Mouse (Mus musculus) gonadal fat pad, adult 2 months (tissue): Measurements from ENCODE around the gene Ccnq. TPM values are rescaled to one million over a fixed set of nuclear protein-coding genes. Genes with fewer than 3 reads are reported as not detected.

ENCODE experiments used
- DNase-seq: peaks from one replicate; pipeline ENCODE4 v3.0.0-alpha.2; 2012; ENCODE audit warnings: low read depth
- polyA plus RNA-seq: library from polyadenylated mRNA; depleted of rRNA; stranded (reverse); fragments of >200 nt; gene quantifications from 2 replicates; pipeline ENCODE4 v1.2.3, GENCODE M21; 2012; rRNA removed

Ccnq gene
- 39.0 and 44.3 TPM in 2 replicates for polyA plus RNA-seq

DNA sequence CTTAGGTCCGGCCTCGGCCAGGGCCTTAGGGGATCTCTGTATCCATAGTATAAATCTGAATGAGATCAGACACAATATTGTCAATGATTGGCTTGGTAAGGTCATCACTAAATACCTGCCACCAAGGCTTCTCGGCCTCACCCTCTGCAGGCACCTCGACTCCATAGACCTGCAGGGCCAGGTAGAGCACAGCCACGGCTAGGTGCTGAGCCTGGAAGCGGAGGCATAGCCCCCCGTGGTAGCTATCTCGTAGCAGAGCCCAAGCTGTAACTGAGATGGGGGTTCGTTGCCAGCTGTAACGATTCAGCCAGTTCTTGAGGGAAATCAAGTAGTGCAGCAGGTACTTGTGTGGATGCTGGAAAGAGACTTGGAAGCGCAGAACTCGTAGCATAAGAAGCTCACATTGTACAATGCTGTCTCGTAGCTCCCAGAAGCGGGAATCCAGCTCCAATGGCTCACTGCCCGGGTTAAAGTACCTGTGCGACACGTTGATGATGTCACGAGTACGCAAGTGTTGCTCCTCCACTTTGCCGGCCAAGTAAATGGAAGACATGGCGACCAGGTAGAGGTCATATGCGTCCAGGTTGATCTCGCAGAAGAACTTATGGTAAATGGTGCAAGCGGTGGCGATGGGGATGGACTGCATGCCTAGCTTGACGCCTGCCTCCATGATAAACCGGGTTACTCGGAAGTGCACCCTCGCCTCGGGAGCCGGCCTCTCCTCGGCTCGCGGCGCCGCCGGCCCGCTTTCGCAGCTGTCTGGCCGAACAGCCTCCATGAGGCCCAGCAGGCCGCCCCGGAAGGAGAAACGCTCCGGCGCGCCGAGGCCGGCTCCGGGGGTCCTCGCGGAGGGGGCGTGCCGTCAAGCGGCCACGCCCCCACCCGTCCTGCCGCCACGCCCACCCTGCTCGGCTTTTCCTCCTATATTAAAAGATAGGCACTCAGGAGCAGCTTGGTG lies at the start of gene Ccnq:
Ccnq (minus strand) TSS at position 845 of the 958 bp plus-strand sequence.
- DNase-seq = no peak

DNA sequence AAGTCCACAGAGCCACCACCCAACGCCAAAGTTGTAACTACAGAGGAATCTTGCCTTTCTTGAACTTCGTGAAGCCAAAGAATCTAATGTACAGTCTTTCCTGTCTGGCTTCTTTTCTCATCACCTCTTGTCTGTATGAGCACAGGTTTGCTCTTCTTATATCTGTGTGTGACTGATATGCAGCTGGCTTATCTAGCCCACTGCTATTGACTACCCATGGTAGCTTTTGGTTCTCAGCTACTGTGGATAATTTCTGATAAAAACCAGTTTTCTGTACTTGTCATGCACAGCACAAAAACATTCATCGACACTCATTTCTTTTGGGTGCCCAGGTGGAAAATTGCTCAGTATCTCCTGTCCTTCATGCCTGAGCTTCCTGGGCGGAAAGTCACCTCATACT lies 49.6 kb upstream of the Ccnq start:
- no peak for DNase-seq

DNA sequence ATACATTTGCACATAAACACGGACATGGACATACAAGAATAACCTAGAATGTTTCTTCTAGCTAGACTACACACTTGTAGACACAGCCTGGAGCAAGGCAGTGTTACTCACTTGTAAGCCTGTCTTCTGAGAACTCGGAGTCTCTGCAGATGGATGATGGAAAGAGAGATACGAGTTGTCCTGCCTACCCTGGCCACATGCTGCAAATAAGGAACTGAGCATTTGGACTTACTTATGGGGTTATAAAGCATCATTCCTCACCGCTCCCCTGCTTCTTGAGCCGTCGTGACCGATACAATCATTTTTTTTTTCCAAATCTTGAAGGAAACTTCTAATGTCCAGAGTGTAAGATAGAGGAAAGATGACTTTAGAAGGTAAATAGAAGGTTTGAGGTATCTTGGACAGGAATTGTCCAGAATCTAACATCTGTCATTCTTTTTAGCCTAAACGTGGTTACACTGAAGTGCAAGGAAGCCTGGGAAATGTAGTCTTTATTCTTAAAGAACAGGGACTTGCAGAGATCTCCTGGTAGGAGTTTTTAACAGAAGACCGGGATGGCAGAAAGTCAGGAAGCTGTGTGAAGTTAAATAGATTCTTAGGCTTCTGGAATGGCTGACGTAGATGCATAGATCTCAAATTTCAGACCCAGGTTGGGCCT lies 44.7 kb upstream of the Ccnq start:
- no peak for DNase-seq

DNA sequence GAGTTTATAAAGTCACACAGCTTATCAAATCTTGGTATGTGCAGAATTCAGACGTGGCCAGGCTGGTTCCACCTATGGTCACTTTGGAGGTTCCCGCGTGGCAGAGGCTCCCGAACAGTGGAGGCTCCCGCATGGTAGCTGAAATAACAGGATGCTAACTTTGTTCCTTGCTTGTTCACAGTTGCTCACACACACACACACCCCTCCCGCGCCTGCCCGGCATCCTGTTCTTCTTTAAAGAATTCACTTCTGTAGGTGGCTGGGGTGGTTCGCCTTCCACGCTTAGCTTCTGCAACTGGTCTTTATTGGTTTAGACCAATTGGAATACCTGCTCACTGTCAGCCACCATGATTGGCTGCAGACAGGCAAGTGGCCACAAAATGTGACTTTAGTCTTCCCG lies 41.6 kb upstream of the Ccnq start:
- no peak for DNase-seq

DNA sequence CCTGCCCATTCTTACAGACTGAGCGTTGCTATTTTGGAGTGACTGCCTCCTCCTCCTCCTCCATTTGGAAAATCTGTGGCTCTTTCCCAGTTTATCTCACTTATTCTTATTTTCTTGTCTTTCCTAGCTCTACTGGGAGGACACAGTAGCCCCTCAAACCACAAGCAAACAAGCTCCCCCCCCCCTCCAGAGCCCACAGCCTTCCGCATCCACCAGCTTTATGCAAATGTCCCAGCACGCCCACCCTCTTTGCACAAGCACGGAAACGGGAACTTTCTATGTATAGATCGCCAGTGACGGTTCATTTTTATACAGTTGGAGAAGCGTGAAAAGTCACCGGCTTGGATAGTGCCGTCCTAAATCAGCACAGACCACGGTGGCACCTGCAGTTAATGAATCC lies 40.9 kb upstream of the Ccnq start:
- DNase-seq = no peak

DNA sequence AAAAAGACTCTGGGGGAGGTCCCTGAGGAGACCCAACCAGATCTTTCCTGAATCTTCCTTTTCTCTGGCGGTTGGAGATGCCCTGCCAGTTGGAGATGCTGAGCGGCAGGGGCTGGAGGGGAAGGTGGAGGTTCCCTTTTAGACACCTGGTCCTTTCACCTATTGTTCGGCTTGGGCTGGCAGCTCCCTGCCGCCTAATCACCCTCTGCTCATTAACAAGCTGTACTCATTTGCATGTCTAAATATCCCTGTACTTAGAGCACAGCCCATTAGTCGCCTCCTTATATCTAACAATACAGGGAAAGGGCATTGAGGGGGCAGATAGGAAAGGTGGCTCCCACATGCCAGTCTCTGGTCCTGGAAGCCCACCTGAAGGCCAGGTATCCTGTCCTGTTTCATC lies 40.5 kb upstream of the Ccnq start:
- DNase-seq = no peak

DNA sequence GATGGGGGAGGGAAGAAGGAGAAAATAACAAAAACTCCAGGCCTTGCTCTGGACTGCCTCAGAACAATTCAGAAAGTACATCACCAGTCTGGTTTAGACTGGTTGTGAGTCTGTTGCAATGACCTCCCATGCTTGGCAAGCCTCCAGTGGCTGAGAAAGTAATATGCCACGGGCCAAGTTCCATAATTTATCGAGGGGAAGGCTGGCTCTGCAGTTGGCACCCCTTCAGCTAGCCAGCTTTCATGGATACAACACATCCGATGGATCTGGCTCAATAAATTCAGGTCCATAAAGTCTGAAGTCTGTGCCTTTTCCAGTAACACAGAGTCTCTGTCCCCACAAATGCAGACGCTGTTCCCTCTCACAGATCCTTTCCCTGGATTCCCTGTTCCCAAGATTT lies 40.1 kb upstream of the Ccnq start:
- DNase-seq = peak; percentile 76

DNA sequence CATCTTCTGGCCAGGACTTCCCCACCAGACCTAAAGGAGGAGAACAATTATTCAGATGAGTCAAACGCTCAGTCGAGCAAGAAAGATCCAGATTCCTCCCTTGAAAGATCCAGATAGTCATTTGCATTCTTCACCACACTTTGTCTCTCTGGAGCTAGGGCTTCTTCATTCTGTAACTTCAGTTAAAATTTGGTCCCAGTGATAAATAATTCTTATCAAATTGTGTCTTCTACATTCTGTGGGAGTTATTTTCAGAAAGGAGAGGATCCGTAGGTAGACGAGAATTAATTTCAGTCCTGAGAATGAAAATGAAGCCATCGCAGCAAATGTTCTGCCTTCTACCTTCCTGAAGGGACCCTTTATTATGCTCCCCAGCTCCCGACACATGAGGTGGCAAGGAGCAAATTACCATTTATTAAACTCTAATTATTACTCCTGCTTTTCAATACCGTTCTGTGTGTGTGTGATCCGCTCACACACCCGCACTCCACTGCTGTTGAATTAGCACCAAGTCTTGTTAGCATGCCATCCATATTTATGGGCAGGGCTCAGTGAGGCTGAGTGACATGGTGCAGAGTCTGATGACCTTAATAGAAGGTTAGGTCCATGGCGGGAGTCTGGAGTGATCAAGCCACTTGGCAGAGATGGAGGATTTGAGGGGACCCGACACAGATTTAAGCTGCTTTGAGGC lies 38.0 kb upstream of the Ccnq start:
- DNase-seq = no peak

DNA sequence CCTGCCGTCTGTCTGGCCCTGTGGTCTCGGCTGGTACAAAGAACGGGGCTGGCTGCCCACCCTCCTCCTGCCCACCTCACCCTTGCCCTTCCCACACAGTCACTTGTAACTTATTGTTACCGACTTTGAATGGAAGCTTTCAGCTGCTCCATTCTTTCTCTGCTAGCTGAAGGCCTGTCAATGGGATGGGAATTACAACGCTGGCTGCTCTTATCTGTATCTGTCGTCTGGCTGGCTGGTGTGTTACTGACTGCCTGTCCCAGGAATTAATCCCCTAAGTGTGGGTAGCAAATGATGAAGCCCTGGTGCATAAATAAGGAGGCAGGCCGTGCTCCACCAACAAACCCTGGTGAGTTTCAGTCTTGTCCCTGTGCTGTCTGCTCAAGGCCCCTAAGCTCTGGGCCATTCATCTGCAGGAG lies 34.5 kb upstream of the Ccnq start:
- DNase-seq = no peak

DNA sequence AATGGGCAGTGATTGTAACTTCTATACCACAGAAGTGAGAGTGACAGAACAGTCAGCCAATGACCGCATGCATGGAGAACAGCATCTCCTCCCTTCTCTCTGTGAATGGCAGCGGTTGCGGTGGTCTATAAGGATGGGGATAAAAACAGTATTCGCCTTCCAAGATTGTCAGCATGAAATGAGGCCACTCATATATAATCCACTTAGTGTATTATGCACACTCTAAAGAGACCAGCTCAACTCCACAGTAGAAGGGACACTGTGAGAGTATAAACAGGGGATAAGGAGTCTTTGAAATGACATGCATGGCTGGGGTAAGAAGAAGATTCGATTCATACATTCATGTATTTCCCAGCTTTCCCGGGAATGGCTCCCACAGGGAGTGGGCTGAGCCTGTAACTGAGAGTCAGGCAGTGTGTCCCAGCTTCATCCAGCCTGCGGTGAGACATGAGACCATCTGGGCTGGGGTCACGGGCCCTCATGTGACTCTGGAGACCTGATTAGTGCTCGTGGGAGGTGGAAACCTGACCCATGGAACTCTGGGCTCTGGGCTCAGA lies 31.3 kb upstream of the Ccnq start:
- DNase-seq = no peak

DNA sequence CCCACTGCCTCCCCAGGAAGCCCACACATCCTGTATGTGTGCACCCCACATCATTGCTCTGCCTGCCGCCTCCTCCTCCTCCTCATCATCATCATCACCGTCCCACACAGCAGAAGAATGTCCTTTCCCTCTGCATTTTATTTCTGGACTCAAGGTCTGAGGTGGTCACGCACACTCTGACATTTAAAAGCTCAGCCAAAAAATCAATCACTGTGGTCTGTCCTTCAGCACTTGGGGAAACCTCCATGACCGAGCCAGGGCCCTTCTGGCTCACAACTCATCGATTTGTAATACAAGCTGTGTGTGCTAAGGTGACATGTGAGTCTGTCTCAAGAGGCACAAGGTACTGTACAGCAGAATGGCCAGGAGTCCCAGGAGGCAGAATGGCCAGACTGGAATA lies 30.8 kb upstream of the Ccnq start:
- DNase-seq = no peak

DNA sequence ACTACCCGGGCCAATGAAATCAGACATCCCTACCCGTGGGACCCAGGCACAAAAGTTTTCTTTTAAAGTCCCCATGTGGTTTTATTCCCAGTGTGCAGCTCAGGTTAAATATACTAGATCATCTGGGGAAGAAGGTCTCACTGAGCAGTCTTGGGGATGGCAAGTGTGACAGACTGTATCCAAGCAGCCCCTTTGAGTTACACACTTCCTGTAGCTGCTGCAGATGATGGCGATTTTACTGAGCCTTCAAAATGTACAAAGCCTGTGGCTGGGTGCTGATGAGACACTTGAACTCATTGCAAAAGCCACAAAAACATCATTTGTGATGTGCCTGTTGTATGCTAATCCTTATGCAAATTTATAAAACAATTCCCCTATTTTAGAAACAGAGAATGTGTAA lies 29.0 kb upstream of the Ccnq start:
- no peak for DNase-seq

DNA sequence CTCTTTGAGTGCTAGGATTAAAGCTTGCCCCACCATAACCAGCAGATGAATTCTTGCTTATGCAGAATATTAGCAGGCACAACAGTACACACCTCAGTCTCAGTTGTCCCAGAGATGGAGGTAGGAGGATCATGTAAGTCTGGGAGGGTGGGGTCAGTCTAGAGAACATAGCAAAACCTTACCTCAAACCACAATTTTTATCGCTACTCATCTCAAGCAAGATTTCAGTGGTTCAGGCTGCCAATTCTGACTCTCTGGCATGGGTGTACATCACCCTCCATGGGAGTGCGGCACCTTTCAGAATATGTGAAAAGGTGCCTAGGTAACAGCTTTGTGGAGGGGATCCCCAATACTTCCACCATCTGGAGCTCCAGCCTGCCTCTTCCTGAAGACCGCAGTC lies 28.5 kb upstream of the Ccnq start:
- DNase-seq = no peak

DNA sequence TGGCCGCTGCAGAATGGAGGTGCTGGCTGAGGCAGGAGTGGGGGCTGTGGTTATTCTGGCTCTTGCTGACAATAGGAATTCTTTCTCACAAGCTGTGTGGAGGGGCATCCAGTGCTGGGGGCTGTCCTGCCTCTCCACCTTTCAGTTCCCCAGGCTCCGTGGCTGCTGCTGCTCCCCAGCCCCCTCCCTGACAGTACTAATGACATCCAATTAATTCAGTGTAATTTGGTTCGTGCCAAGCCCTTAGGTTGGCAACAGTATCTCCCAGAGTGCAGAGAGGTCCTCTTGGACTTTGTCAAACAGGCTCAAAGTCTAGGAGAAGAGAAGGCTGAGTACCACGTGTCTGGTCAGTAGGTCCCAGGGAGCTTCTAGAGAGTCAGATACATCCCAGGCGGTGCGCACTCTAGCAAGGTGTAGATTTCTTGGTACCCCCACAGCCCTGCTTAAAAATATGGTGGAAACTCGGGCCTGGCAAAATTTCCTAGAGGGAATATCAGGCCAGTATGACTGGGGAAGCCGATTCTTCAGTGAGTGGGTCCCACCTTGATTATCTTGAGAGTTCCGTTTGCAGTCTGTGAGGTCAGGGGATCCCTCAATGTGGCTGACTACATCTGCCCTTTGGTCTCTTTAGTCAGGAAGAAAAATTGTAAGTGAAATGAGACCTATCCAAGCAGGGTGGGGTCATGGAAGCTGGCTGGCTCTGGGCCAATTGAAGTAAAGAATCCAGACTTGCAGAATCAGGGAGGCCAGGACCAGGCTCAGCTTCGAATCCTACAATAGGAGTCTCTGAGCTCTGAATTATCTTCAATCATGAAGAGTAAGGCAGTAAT lies 26.5 kb upstream of the Ccnq start:
- DNase-seq = no peak

DNA sequence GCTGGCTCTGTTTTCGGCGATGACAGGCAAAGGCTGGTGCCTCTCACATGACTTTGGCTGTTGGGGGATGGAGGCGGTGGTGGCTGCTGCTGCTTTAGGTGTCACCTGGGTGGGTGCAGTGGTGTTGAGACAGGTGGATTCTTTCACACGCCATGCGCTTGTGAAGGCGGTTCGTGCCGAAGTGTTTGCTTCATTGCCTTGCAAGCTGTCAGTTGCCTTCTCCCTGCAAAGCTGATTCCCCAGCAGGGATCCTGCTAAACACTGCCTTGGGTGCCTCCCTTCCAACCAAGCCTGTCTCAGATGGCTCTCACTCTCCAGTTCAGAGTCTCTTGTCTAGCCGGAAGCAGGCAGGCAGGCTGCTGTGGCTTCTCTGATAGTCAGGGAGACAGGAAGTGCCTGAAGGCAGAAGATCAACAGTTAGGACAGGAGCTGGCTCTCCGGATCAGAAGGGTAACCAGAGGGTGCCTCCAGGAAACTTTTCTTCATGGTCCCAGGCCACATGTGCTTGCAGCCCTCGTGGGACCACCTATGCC lies 20.3 kb upstream of the Ccnq start:
- no peak for DNase-seq

DNA sequence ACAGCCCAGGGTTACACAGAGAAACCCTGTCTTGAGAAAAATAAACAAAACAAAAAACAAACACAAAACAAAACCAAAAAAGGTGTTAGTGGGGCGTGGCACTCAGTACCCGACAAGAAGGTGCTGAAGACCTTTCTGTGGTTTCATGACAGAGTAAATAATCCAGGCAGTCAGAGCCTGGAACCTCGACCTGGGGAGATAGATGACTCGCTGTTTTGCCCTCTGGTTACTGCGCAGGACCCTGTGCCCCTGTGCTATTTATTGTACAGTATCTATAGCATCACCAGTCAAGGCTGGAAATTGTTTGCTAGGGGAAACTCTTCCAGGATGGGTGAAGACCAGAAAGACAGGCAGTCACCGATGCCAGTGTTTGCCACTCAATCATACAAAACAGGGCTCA lies 18.9 kb upstream of the Ccnq start:
- DNase-seq = no peak

DNA sequence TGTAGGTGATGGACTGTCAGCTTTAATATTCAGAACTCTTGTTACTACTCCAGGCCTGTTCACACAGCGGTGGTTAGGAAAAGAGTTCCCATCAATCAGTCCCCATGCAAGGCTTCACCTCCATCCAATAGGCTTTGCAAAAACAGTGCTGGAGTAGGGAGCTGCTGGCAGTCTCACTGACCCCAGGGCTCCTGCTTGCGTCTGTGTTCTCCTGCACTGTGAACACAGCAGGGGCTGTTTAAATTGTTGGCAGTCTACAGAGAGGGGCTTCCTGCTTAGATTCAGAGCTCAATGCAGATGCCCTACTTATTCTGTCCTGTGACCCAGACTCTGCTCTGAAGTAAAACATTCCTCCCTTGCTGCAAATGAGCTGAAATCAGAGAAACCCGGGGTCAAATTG lies 17.2 kb upstream of the Ccnq start:
- DNase-seq = no peak

DNA sequence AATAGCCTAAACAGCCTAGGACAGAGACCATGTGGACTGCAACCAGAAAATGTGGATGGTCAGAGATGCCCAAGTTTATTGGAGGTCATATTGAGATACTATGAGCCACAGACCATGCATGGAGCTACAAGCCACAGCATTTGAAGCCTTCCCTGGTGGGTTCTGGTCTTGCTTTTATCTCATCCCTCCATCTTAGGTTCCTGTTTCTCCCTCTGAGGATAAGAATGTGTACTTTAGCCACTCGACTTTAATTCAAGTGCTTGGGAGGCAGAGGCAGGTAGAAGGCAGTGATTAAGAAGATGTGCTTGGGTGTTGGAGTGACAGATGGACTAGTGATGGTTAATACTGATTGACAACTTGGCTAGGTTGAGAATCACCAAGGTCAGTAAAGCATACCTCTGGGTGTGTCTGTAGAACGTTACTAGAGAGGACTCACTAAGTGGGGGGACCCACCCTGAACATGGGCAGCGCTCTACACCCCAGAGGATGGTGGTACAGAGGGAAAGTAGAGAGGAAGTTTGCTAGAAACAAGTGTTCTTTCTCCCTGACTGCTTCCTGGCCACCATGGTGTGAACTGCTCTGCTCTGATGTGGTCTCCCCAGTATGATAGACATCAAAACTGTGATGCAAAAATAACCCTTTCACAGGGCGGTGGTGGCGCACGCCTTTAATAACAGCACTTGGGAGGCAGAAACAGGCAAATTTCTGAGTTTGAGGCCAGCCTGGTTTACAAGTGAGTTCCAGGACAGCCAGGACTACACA lies 14.7 kb upstream of the Ccnq start:
- no peak for DNase-seq

DNA sequence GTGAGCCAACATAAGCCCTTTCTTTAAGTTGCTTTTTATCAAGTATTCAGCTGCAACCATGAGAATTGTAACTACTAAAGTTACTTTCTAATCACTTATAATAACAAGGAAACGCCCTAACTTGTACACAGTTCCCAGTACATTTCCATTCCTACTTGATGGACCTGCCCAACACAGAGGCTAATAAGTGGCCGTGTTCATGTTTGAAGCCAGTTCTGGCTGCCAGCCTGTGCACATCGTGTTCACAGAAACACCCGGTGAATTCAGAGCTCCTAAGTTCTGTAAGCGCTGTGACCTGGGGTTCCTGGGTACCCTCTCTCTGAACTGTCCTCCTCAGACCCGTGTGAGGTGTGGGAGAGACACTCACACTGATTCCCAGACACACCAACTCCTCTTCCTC lies 13.3 kb upstream of the Ccnq start:
- no peak for DNase-seq

DNA sequence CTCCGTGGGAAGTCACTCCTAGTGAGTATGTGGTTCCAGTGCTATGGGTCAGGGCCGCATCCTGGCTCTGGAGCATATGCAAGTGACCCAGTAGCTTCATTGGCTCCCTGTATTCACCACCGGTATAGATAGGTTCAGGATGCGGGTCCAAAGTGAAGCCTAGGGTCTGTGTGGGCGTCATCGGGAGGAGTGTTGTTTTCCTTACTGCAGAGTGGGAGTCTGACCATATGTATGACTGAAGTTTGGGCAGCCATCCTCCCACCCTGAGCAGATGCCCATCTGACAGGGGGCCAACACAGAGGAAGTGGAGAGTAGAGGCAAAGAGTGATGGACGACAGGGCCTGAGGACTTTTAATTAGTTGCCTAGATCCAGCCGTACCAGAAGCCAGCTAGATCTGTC lies 12.8 kb upstream of the Ccnq start:
- no peak for DNase-seq
